Mouse (Mus musculus) heart, adult 2 months (tissue): ENCODE measurements at regions not wholly inside any gene's neighbourhood (a gene's known extent, or its start where the extent isn't known, plus 50 kb on each side); places are given as distances from the start of the nearest gene placed in this dataset.

Experiments
- CTCF ChIP-seq: fragments of 200-600 bp; IDR thresholded peaks from 2 replicates; pipeline ENCODE4 v1.8.1; 2022; ENCODE audit warnings: antibody characterized with exemption, mild to moderate bottlenecking, moderate library complexity
- EP300 ChIP-seq: fragments of 200-500 bp; IDR thresholded peaks from 2 replicates; pipeline ENCODE4 v1.6.1; 2011; ENCODE audit warnings: low read depth, low read length, control low read depth; ENCODE audit not compliant: insufficient read depth
- POLR2A ChIP-seq: fragments of 200-500 bp; IDR thresholded peaks from 2 replicates; pipeline ENCODE4 v1.6.1; 2011; ENCODE audit warnings: mild to moderate bottlenecking, low read depth, low read length, control low read depth; ENCODE audit not compliant: insufficient read depth

DNA sequence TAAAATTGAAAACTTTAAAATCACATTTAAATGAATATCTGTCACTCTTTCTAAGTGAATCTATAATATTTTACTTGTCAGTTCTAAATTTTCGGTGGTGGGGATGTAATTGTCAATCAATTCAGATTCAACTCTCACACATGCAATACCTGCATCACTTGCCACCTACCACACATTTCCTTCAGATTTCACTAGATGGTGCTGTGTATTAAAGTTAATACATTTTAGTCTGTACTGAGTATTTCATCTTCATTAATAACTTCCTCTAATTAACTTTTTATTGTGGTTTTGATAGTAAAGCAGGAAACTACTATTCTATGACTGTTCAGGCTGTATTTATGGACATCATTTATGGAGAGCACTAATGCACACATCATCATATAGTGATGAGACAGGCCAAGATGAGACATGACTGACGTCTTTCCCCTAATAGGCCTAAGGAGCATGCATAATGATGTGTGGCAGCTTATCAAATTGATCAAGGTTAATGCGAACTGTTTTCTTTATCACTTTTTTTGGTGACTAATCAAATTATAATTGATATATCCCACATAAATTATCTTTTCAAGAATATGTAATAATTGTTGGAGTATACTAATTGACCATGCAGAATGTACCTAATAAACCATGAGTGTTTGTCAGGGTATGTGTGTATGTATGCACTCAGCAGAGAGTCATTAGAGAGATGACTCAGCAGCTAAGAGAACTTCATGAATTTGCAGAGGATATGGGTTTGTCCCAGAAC, 863.6 kb downstream of the Slitrk6 start:
- TF ChIP-seq POLR2A, result no peak
- no peak for TF ChIP-seq EP300
- peak; percentile 50 for TF ChIP-seq CTCF
